Mouse (Mus musculus): ENCODE results near the gene Psmc3.

DNA sequence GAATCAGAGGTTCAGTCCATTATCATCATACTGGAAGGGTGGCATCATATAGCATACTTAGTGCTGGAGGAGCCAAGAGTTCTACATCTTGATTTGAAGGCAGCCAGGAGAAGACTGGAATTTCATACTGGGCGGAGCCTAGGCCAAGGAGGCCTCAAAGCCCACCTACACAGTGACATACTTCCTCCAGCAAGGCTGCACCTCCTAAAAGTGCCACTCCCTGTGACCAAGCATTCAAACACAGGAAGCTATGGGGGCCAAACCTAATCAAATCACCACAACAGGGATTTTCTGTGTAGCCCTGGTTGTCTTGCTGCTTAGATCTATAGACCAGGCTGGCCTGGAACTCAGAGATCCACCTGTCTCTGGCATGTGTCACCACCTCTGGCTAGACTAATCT lies 29.9 kb upstream of the Psmc3 start:
- no peak for TF ChIP-seq GATA1 (IDR thresholded peaks at IDR 0.05; ENCODE audit: borderline replicate concordance, low read length)
- no peak for TF ChIP-seq FLI1 (IDR thresholded peaks at IDR 0.05; ENCODE audit: low read length)

Data from megakaryocyte, embryonic 14.5 days (primary cell).